Mouse (Mus musculus): ENCODE measurements around the gene Mdm2. TPM values are rescaled to one million over a fixed set of nuclear protein-coding genes. Genes with fewer than 3 reads are reported as not detected.
A peak's percentile ranks its signal among the peaks of the same experiment; 100 is the strongest.
"Not testable (repeated sequence)": the region's sequence is repeated elsewhere in the genome, so short reads cannot be mapped to it uniquely, and the experiment has no call there.

Mdm2 gene
- polyA plus RNA-seq, 1 experiment = 83.0 TPM

DNA sequence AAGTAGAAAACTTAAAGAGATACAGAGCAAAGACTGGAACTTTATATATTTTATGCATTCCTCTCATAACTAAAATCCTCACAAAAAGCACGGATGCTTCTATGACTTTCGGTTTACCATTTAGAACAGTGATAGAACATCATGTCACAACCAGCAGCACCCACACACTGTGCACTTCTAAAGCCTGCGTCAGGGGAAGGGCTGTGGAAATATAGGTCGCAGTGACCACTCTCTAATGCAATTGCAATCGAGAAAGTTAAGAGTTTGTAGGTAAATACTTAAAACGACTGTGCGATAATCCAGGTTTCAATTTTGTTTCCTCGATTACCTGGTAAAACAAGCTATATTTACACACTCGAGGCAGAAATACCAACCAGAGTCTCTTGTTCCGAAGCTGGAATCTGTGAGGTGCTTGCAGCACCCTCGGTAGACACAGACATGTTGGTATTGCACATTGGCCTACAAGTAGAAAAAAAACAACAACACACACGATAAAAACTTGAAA, 1.2 kb downstream of the Mdm2 start:
- Histone ChIP-seq H3K27me3 (ENCODE audit: control insufficient read depth, insufficient read depth, low read length) (no peaks in the 10 kb centered on the region), H3K36me3 (ENCODE audit: control insufficient read depth, insufficient read depth, low read length) (peaks cover 21% of the 10 kb centered on the region), H3K27ac (ENCODE audit: control insufficient read depth, insufficient read depth, low read length) (peak overlapping the region; percentile 61), H3K4me1 (replicated peaks; ENCODE audit: control insufficient read depth, insufficient read depth, low read length) (peaks cover 4% of the 10 kb centered on the region), H3K4me3 (ENCODE audit: control insufficient read depth, insufficient read depth, low read length) (peak overlapping the region; percentile 86)
- no peak for DNase-seq
- TF ChIP-seq CTCF (IDR thresholded peaks at IDR 0.05; ENCODE audit: borderline replicate concordance, control insufficient read depth, extremely low read depth, insufficient read depth, low read length, poor library complexity) (no peak), POLR2A (IDR thresholded peaks at IDR 0.05; ENCODE audit: control insufficient read depth, extremely low read depth, insufficient read depth, low read length, poor library complexity) (no peak)
- WGBS = 14% methylated on average over 12 of the region's 12 CpGs

DNA sequence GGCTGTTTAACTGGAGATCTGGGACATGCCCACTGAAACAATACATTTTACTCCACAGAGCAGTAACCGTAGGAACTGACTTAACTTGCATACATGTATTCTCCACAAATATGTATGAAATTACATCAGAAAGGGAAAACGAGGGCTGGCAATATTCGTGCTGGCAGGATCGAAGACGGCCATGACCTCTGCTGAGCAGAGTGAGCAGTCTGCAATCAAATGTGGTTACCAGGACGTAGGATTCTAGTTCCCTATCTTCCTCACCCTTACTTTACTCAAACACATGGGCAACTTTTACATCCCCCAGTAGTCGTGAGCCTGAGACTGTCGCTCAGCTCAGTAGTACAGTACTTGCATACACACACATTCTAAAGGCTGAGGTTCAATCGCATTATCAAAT, 1.7 kb downstream of the Mdm2 start:
- Histone ChIP-seq H3K4me1 (replicated peaks; ENCODE audit: control insufficient read depth, insufficient read depth, low read length) (peaks cover 4% of the 10 kb centered on the region), H3K27me3 (ENCODE audit: control insufficient read depth, insufficient read depth, low read length) (no peaks in the 10 kb centered on the region), H3K36me3 (ENCODE audit: control insufficient read depth, insufficient read depth, low read length) (peaks cover 27% of the 10 kb centered on the region), H3K27ac (ENCODE audit: control insufficient read depth, insufficient read depth, low read length) (no peak overlapping the region), H3K4me3 (ENCODE audit: control insufficient read depth, insufficient read depth, low read length) (no peak overlapping the region)
- TF ChIP-seq CTCF (IDR thresholded peaks at IDR 0.05; ENCODE audit: borderline replicate concordance, control insufficient read depth, extremely low read depth, insufficient read depth, low read length, poor library complexity) (no peak), POLR2A (IDR thresholded peaks at IDR 0.05; ENCODE audit: control insufficient read depth, extremely low read depth, insufficient read depth, low read length, poor library complexity) (no peak)
- 58% methylated on average over 9 of the region's 9 CpGs for WGBS
- no peak for DNase-seq

GRCm38 (mm10) chr10:117708376-117708775, 2.2 kb downstream of the Mdm2 start:
- Histone ChIP-seq H3K27ac (ENCODE audit: control insufficient read depth, insufficient read depth, low read length) (no peak overlapping the region), H3K36me3 (ENCODE audit: control insufficient read depth, insufficient read depth, low read length) (peaks cover 32% of the 10 kb centered on the region), H3K27me3 (ENCODE audit: control insufficient read depth, insufficient read depth, low read length) (no peaks in the 10 kb centered on the region), H3K4me1 (replicated peaks; ENCODE audit: control insufficient read depth, insufficient read depth, low read length) (peaks cover 4% of the 10 kb centered on the region), H3K4me3 (ENCODE audit: control insufficient read depth, insufficient read depth, low read length) (no peak overlapping the region)
- no peak for DNase-seq
- WGBS = 96% methylated on average over 2 of the region's 2 CpGs
- TF ChIP-seq POLR2A (IDR thresholded peaks at IDR 0.05; ENCODE audit: control insufficient read depth, extremely low read depth, insufficient read depth, low read length, poor library complexity) (no peak), CTCF (IDR thresholded peaks at IDR 0.05; ENCODE audit: borderline replicate concordance, control insufficient read depth, extremely low read depth, insufficient read depth, low read length, poor library complexity) (no peak)

DNA sequence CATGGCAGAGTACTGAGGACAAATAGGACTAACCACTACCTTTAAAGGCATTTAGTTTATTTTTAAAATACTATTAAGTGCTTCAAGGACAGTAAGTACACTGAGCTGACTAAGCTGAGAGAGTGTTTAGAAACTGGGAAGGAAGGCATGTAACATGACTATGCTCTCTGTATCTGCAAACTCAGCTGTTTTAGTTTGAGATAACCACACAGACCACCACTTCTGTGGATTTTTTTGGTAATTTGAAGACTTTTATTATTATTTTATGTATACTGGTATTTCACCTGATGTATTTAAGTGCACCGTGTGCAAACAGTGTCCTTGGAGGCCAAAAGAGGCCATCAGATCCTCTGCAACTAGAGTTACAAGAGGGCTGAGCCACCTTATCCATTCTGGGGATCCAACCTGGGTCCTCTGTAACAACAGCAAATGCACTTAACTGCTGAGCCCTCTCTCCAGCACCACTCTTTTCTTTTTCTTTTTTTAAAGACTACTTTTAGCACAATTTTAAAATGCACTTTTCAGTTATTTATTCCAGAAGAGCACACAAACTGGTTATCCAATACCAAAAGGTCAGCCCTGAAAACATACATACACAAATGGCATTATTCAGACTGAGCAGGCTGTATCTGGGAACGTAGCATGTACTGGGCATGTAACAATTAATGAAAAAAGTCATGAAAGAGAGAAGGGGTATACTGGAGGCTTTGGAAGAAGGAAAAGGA, 3.3 kb downstream of the Mdm2 start:
- Histone ChIP-seq H3K4me1 (replicated peaks; ENCODE audit: control insufficient read depth, insufficient read depth, low read length) (peaks cover 4% of the 10 kb centered on the region), H3K4me3 (ENCODE audit: control insufficient read depth, insufficient read depth, low read length) (no peak overlapping the region), H3K36me3 (ENCODE audit: control insufficient read depth, insufficient read depth, low read length) (peaks cover 42% of the 10 kb centered on the region), H3K27me3 (ENCODE audit: control insufficient read depth, insufficient read depth, low read length) (no peaks in the 10 kb centered on the region), H3K27ac (ENCODE audit: control insufficient read depth, insufficient read depth, low read length) (no peak overlapping the region)
- TF ChIP-seq CTCF (IDR thresholded peaks at IDR 0.05; ENCODE audit: borderline replicate concordance, control insufficient read depth, extremely low read depth, insufficient read depth, low read length, poor library complexity) = no peak
- TF ChIP-seq POLR2A (IDR thresholded peaks at IDR 0.05; ENCODE audit: control insufficient read depth, extremely low read depth, insufficient read depth, low read length, poor library complexity) = no peak
- no peak for DNase-seq
- WGBS = 93% methylated on average over 2 of the region's 2 CpGs

DNA sequence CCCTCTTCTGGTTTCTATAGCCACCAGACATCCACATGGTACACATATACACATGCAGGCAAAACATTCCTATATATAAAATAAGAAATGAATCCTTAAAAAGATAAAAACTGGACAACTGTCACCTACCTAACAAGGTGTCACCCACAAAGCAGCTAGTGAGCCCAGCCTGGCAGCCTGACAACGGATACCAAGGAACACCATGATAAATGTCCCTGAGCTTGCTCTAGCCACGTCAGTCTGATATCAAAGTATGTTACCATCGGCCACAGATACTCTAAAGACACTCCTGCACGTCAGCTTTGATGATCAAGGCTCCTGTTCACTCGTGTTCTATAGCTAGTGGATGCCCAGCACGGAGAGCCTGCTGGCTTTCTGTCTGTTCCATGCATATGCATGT, 4.1 kb downstream of the Mdm2 start:
- Histone ChIP-seq H3K36me3 (ENCODE audit: control insufficient read depth, insufficient read depth, low read length) (peaks cover 51% of the 10 kb centered on the region), H3K4me1 (replicated peaks; ENCODE audit: control insufficient read depth, insufficient read depth, low read length) (peaks cover 4% of the 10 kb centered on the region), H3K27me3 (ENCODE audit: control insufficient read depth, insufficient read depth, low read length) (no peaks in the 10 kb centered on the region), H3K4me3 (ENCODE audit: control insufficient read depth, insufficient read depth, low read length) (no peak overlapping the region), H3K27ac (ENCODE audit: control insufficient read depth, insufficient read depth, low read length) (no peak overlapping the region)
- 90% methylated on average over 6 of the region's 6 CpGs for WGBS
- TF ChIP-seq POLR2A (IDR thresholded peaks at IDR 0.05; ENCODE audit: control insufficient read depth, extremely low read depth, insufficient read depth, low read length, poor library complexity) (no peak), CTCF (IDR thresholded peaks at IDR 0.05; ENCODE audit: borderline replicate concordance, control insufficient read depth, extremely low read depth, insufficient read depth, low read length, poor library complexity) (no peak)
- no peak for DNase-seq

DNA sequence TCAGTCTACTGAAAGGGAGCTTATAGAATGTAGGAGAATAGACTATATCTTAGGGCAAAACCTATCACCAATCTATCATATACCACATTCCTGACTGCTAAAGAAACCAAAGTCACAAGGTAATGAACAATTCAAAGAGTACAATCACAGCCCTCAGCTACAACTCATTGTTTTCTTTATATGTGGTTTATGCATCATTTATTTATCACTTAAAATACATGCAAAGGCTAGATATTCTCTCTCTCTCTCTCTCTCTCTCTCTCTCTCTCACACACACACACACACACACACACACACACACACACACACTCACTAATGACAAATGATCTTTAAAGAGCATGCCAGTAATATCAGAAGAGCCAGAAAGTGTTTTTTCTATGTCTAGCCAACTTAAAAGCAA, 4.8 kb downstream of the Mdm2 start:
- Histone ChIP-seq H3K27me3 (ENCODE audit: control insufficient read depth, insufficient read depth, low read length) (no peaks in the 10 kb centered on the region), H3K4me3 (ENCODE audit: control insufficient read depth, insufficient read depth, low read length) (no peak overlapping the region), H3K4me1 (replicated peaks; ENCODE audit: control insufficient read depth, insufficient read depth, low read length) (peaks cover 4% of the 10 kb centered on the region), H3K27ac (ENCODE audit: control insufficient read depth, insufficient read depth, low read length) (no peak overlapping the region), H3K36me3 (ENCODE audit: control insufficient read depth, insufficient read depth, low read length) (peaks cover 57% of the 10 kb centered on the region)
- DNase-seq = no peak
- TF ChIP-seq POLR2A (IDR thresholded peaks at IDR 0.05; ENCODE audit: control insufficient read depth, extremely low read depth, insufficient read depth, low read length, poor library complexity) = no peak

DNA sequence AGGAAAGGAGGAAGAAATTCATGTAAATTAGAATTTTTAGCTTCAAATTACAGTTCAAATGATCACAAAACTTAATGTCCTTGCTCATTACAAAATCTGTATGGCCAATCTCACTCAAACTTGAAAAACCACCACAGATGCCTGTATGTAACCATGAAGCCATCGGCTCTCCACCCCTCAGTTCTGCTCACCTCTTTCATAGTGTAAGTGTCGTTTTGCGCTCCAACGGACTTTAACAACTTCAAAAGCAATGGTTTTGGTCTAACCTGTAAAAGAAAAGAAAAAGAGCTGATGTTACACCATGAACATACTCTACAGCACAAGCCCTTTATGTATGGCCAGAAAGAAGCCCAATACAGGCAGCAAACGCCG, 5.6 kb downstream of the Mdm2 start:
- peaks cover 4% of the 10 kb centered on the region for H3K4me1 ChIP-seq (replicated peaks; ENCODE audit: control insufficient read depth, insufficient read depth, low read length)
- no peak overlapping the region for H3K4me3 ChIP-seq (ENCODE audit: control insufficient read depth, insufficient read depth, low read length)
- H3K27ac ChIP-seq (ENCODE audit: control insufficient read depth, insufficient read depth, low read length) = no peak overlapping the region
- H3K36me3 ChIP-seq (ENCODE audit: control insufficient read depth, insufficient read depth, low read length) = peaks cover 66% of the 10 kb centered on the region
- 93% methylated on average over 6 of the region's 6 CpGs for WGBS
- DNase-seq = no peak
- H3K27me3 ChIP-seq (ENCODE audit: control insufficient read depth, insufficient read depth, low read length) = no peaks in the 10 kb centered on the region
- TF ChIP-seq CTCF (IDR thresholded peaks at IDR 0.05; ENCODE audit: borderline replicate concordance, control insufficient read depth, extremely low read depth, insufficient read depth, low read length, poor library complexity) (no peak), POLR2A (IDR thresholded peaks at IDR 0.05; ENCODE audit: control insufficient read depth, extremely low read depth, insufficient read depth, low read length, poor library complexity) (no peak)

DNA sequence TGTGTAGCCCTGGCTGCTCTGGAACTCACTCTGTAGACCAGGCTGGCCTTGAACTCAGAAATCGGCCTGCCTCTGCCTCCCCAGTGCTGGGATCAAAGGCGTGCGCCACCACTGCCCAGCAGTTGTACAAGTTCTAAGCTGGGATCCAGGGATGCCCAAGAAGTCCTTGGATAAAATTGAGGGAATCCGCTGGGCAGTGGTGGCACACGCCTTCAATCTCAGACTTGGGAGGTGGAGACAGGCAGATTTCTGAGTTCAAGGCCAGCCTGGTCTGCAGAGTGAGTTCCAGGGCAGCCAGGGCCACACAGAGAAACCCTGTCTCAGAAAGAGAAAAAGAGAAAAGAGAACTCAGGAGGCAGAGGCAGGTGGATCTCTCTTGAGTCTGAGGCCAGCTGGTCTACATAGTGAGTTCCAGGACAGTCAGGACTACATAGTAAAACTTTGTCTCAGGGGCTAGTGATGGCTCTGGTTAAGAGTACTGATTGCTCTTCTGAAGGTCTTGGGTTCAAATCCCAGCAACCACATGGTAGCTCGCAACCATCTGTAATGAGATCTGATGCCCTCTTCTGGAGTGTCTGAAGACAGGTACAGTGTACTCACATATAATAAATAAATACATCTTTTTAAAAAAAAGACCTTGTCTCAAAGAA, 6.1 kb downstream of the Mdm2 start:
- H3K36me3 ChIP-seq (ENCODE audit: control insufficient read depth, insufficient read depth, low read length) = peaks cover 71% of the 10 kb centered on the region

More for the DNA sequence above, 6.1 kb downstream of the Mdm2 start:
- not testable (repeated sequence) for DNase-seq; H3K27ac ChIP-seq (ENCODE audit: control insufficient read depth, insufficient read depth, low read length); H3K27me3 ChIP-seq (ENCODE audit: control insufficient read depth, insufficient read depth, low read length); H3K4me3 ChIP-seq (ENCODE audit: control insufficient read depth, insufficient read depth, low read length); H3K4me1 ChIP-seq (replicated peaks; ENCODE audit: control insufficient read depth, insufficient read depth, low read length)
- WGBS = 96% methylated on average over 6 of the region's 6 CpGs

Data from thymus, adult 2 months (tissue).